Mouse (Mus musculus) liver, postnatal 0 days (tissue): ENCODE results near the gene Cops9.

Experiments used
- CTCF ChIP-seq: sonication (generic); IDR thresholded peaks from 2 replicates; pipeline ENCODE4 v1.5.1; 2016; ENCODE audit warnings: antibody characterized with exemption, low read depth
- EP300 ChIP-seq: IDR thresholded peaks from 2 replicates; pipeline ENCODE4 v1.6.1; 2016; ENCODE audit warnings: antibody characterized with exemption, low read depth, mild to moderate bottlenecking

GRCm38 (mm10) chr1:92641514-92642272 is at the start of gene Cops9:
- no peak; the same call in 1 of the 2 replicates for TF ChIP-seq EP300
- no peak for TF ChIP-seq CTCF
